Mouse (Mus musculus): ENCODE measurements at regions not wholly inside any gene's neighbourhood (a gene's known extent, or its start where the extent isn't known, plus 50 kb on each side); places are given as distances from the start of the nearest gene placed in this dataset.

DNA sequence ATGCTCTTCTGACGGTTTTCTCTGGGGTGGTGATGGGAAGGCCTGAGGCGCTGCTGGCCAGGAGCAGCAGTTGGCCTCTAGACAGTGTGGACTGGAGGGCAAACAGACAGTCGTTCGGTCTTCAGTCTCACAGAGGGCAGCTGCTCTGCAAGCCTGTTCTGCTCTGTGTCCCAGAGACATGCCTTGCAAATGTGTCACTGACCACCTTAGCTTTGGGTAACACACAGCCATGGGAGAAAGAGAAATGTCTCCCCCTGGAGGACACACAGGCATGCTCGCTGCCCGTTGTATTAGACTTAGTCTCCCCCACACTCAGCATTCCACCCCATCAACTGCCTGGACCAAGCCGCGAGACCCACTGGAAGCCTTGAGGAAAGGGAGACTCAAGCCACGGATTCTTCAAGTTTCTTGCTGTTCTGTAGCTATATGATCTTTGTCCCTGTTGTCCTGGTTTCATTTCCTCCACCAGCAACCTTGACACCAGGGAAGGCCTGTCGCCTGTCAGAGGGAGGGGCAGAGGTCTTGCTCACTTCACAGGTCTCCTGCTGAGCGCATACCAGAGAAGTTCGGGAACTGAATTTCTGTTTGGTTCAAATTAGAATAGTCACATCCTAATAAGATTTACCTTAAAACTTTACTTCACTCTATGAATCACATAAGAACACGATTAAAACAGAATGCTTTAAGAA, 310.8 kb downstream of the Setd4 start:
- TF ChIP-seq CTCF (IDR thresholded peaks at IDR 0.05; ENCODE audit: control insufficient read depth, insufficient read depth, insufficient replicate concordance, low read depth, low read length) (peak; percentile 65; the same call in 1 of the 2 replicates), POLR2A (IDR thresholded peaks at IDR 0.05; ENCODE audit: control insufficient read depth, low read depth, low read length) (no peak)
